Mouse (Mus musculus): ENCODE data around the gene Dlk1. TPM values are rescaled to one million over a fixed set of nuclear protein-coding genes. Genes with fewer than 3 reads are reported as not detected.

Gene Dlk1
- total RNA-seq, 2 experiments from 2014 or later, result 1.8 to 5.6 TPM

DNA sequence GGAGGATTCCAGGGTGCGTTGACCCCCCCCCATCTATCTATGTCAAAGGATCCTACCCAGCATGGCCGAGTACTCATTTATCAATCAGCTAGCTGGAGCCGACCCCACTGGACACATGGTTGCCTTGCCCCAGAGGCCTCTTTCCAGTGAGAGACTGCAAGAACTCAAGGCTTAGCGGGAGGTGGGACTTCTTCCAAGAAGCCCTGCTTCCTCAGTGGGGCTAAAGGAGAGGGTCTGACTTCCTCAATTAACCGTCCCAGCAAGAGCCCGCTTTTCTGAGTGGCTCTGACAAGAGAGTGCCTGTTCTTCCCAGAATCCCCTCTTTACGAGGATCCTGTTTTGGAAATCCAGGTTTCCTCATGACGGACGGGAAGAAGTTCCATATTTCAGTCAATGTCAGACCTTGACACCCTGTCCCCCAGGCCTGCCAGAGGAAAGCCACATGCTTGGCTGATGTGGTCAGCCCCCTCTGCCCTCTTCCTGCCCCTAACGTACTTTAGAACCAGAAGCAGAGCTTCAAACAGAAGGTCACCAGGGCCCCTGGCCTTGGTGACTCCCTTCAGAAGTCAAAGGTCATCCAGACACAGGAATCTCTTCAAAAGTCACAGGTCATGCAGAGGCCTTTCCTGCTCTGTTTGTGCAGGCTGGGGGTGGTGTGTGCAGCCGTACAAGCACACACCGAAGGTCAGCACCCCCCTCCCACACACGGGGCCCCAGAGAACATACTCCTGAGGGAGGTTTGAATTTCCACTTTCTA is 59.7 kb downstream of the Dlk1 start:
- no peak for DNase-seq (ENCODE audit: low spot score in 2 of 2)
- intact Hi-C loops (cut with DNase I), result no loop called here

Other genes starting within 250 kb of the Dlk1 start
- gene Rtl1, start 147.5 kb downstream of the Dlk1 start, total RNA-seq (2021), result under 1 TPM; 0.10 to 0.32 TPM